Mouse (Mus musculus) myocyte (in vitro differentiated cells): ENCODE results near the gene Timp2.

ENCODE experiments used
- MAX ChIP-seq: IDR thresholded peaks from one replicate; pipeline ENCODE4 v1.6.1; 2011; ENCODE audit warnings: low read depth, mild to moderate bottlenecking, control low read depth
- POLR2A ChIP-seq: IDR thresholded peaks from one replicate; pipeline ENCODE4 v1.6.1; 2011; ENCODE audit warnings: low read depth, mild to moderate bottlenecking, control low read depth, moderate library complexity; ENCODE audit not compliant: insufficient read length
- POLR2AphosphoS2 ChIP-seq: IDR thresholded peaks from one replicate; pipeline ENCODE4 v1.6.1; 2011; ENCODE audit warnings: low read depth, control low read depth; ENCODE audit not compliant: insufficient read length
- TCF3 ChIP-seq: IDR thresholded peaks from one replicate; pipeline ENCODE4 v1.6.1; 2011; ENCODE audit warnings: low read depth, control low read depth; ENCODE audit not compliant: insufficient read length

DNA sequence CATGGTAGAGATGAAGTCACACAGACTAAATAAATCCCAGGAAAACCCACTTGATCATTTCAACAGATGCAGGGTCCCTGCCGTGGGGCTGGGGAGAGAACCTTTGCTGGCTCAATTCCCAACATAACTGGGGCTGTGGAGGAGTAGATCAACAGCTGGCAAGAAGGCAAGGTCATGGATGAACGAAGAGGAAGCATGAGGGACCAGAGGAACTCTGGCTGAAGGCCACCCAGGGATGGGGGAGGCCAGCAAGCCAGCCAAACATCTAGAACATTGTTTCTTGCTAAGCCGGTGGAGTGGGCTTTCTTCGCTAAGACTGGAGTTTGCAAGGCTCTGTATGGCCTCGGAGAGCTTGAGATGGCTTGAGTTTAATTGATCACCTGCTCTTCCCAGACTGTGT, 20.3 kb upstream of the Timp2 start:
- TF ChIP-seq POLR2AphosphoS2: no peak
- TF ChIP-seq POLR2A: no peak
- TF ChIP-seq MAX: no peak
- no peak for TF ChIP-seq TCF3
